Mouse (Mus musculus): Measurements from ENCODE around the gene Clec12b. TPM values are rescaled to one million over a fixed set of nuclear protein-coding genes. Genes with fewer than 3 reads are reported as not detected.
A peak's percentile ranks its signal among the peaks of the same experiment; 100 is the strongest.
"Not testable (repeated sequence)": the region's sequence is repeated elsewhere in the genome, so short reads cannot be mapped to it uniquely, and the experiment has no call there.

Clec12b gene
- total RNA-seq, 4 experiments from 2014 or later: not detected

- DNase-seq (ENCODE audit: low spot score in 2 of 2): no peak
These were observed 16.1 kb downstream of the Clec12b start for GRCm38 (mm10) chr6:129369374-129370132.

GRCm38 (mm10) chr6:129365959-129366359, 19.7 kb downstream of the Clec12b start:
- no peak for DNase-seq (ENCODE audit: low spot score in 2 of 2)

DNA sequence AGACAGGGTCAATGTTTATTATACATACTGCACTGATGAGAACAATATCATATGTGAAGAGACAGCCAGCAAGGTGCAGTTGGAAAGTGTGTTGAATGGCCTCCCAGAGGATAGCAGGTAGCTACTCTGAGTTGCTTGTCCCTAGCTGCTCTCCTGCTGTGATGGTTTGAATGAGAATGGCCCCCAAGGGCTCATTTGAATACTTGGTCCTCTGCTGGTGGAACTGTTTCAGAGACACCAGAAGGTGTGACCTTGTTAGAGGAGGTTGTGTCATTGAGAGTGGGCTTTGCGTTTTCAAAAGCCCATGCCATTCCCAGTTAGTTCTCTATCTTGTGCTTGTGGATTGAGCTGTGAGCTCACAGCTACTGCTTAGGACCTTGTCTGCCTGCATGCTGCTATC, 21.7 kb downstream of the Clec12b start:
- DNase-seq (ENCODE audit: low spot score in 2 of 2): no peak

- no peak for DNase-seq (ENCODE audit: low spot score in 2 of 2)
These were observed 26.2 kb downstream of the Clec12b start for GRCm38 (mm10) chr6:129359515-129359914.

- no peak for DNase-seq (ENCODE audit: low spot score in 2 of 2)
These were observed 29.2 kb downstream of the Clec12b start for GRCm38 (mm10) chr6:129356430-129356829.

- no peak for DNase-seq (ENCODE audit: low spot score in 2 of 2)
These were observed 29.9 kb downstream of the Clec12b start for GRCm38 (mm10) chr6:129355774-129356173.

DNA sequence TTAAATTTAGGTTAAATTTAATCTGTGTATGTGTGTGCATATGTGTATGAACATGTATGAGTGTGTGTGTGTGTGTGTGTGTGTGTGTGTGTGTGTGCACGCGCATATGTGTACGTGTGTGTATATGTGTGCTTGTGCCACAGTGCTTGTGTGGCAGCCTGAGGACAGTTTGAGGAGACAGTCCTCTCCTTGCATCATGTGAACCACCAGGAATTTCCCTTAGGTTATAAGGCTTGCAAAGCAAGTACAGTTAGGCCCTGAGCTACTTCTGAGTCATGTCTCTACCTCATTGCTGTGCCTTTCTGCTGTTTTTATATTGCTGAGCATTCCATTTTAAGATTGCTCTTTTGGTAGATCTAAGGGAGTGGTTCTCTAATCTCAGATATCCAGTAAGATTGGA, 34.6 kb downstream of the Clec12b start:
- DNase-seq (ENCODE audit: low spot score in 2 of 2): no peak

GRCm38 (mm10) chr6:129349524-129350352, 35.9 kb downstream of the Clec12b start:
- no peak for DNase-seq (ENCODE audit: low spot score in 2 of 2)

- no peak for DNase-seq (ENCODE audit: low spot score in 2 of 2)
These were observed 41.3 kb downstream of the Clec12b start for GRCm38 (mm10) chr6:129344408-129344807.

- DNase-seq (ENCODE audit: low spot score in 2 of 2): not testable (repeated sequence)
These were observed 43.3 kb downstream of the Clec12b start, which contains the start of gene Clec12a for GRCm38 (mm10) chr6:129342391-129342790. Gene Clec12a, plus strand, starts transcription at chr6:129342691.

- no peak for DNase-seq (ENCODE audit: low spot score in 2 of 2)
These were observed 47.9 kb downstream of the Clec12b start for GRCm38 (mm10) chr6:129337751-129338150.

DNA sequence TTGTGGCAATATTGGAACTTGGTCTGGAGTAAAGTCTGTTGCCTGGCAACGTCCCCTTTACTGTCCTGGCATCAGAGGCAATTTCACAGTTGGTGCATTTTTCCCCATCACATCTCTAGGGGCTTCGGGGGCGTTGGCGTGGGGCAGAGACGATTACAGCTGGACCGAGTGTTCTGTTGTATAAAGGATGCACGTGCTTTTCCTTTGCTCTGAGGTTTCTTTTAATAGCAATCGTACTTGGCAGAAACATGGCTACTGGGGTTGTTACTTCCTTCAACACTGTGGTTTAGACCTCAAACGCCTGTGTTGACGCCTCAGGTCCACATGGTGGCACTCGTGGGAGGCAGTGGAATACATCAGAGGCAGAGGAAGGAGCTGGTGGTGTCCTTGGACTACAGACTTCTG, 52.0 kb downstream of the Clec12b start:
- DNase-seq (ENCODE audit: low spot score in 2 of 2): peak; percentile 26 to 37

DNA sequence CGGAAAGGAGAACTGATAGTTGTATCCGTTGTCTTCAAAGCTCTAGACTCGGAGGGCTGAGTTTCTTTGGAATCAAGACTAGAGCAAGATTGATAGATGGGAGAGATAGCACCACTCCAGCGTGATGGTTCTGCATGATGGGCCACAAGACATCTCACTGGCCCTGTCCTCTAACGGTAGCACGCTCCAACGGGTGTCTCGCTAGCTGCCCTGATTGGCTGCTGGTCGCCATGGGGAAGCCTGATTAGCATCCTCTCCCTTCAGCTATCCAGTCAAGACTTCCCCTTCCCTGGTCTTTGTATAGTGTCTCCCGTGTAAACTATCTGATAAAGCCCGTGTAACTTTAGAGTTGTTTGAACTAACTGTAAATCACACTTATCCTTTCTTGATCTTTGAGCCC, 54.1 kb downstream of the Clec12b start, which contains the start of gene 4922502D21Rik:
Gene 4922502D21Rik (minus strand): TSS at position 187 of the 400 bp plus-strand sequence.
- DNase-seq (ENCODE audit: low spot score in 2 of 2): no peak

DNA sequence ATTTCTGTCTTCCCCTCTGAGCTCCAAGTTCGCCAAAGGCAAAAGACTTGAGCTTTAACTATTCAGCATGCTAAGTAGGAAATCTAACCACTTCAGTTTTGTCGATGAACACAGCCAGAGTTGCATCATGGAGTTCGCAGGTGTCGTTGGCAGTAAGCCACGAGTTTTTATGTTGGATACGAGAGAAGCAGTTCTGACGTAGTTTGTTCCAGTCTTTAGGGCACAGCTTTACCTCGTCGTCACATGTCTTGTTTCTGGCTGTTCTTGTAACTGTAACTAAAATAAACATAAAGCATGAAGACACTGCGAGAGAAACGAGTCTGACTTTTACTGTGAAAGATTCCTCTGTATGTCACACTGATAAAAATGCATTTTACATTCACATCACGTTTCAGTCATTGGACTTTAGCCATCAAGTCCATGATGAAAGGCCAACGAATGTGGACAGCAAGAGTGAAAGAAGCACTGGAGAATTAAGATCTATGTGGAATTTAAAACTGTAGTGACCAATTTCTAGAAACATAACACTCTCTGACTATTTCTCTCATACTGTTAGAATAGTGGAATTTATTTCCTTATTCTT, 59.0 kb downstream of the Clec12b start:
- no peak for DNase-seq (ENCODE audit: low spot score in 2 of 2)

DNA sequence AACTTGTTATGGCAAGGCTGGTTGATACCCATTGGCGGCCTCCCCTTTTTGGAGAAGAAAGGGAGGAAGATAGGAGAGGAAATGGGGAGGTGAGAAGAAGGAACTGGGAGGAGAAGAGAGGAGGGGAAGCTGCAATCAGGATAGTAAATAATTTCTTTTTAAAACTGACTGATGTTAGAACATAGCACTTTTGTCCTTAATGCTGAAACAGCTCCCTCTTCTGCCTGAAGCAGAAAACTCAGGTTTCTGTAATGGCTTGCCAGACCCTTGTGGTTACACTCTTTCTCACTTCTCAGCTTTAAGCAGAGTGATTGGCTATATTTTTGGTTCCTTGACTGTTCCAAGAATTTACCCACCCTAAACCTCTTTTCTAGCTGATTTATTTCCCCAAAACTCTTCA, 59.7 kb downstream of the Clec12b start:
- DNase-seq (ENCODE audit: low spot score in 2 of 2): no peak

Other genes starting within 250 kb of the Clec12b start
- 1 to 10 TPM; 6.9 to 9.8 (median 8.9) TPM for gene Clec2d, start 205.3 kb downstream of the Clec12b start, total RNA-seq (2022)
- not detected for gene Cd69, start 110.4 kb downstream of the Clec12b start, total RNA-seq (2022)
- not detected for gene 4922502D21Rik, start 54.1 kb downstream of the Clec12b start, total RNA-seq (2022)
- gene Clec12a, start 43.2 kb downstream of the Clec12b start, total RNA-seq (2022): under 1 TPM in 2 of 4 experiments, not detected in 2; 0.16 to 0.70 TPM
- gene Clec1b, start 11.4 kb upstream of the Clec12b start, total RNA-seq (2022): 1 to 10 TPM in 1 of 4 experiments, under 1 TPM in 1, not detected in 2; 0.07 to 1.0 TPM
- not detected for gene Clec9a, start 23.0 kb upstream of the Clec12b start, total RNA-seq (2022)
- 1 to 10 TPM; 3.2 to 4.8 (median 4.3) TPM for gene Clec1a, start 66.1 kb upstream of the Clec12b start, total RNA-seq (2022)
- not detected for gene Olr1, start 121.3 kb upstream of the Clec12b start, total RNA-seq (2022)
- gene Tmem52b, start 126.7 kb upstream of the Clec12b start, total RNA-seq (2022): not detected
- 100 to 1,000 TPM; 665 to 765 (median 700) TPM for gene Gabarapl1, start 147.3 kb upstream of the Clec12b start, total RNA-seq (2022)
- not detected for gene Klre1, start 192.0 kb upstream of the Clec12b start, total RNA-seq (2022)
- gene Klrd1, start 205.9 kb upstream of the Clec12b start, total RNA-seq (2022): not detected
- gene Klrk1, start 238.0 kb upstream of the Clec12b start, total RNA-seq (2022): not detected